Mouse (Mus musculus) E14TG2a.4 (cell line): ENCODE measurements around the gene Scnn1a.

ENCODE experiments used
- CTCF ChIP-seq: conservative IDR thresholded peaks from 2 replicates; pipeline ENCODE4 v1.5.1; 2014; ENCODE audit warnings: low read length
- NANOG ChIP-seq: IDR thresholded peaks from 2 replicates; pipeline ENCODE4 v1.6.1; 2014; ENCODE audit warnings: borderline replicate concordance, low read length, mixed read lengths
- POU5F1 ChIP-seq: IDR thresholded peaks from 2 replicates; pipeline ENCODE4 v1.6.1; 2014; ENCODE audit warnings: low read length, borderline replicate concordance

DNA sequence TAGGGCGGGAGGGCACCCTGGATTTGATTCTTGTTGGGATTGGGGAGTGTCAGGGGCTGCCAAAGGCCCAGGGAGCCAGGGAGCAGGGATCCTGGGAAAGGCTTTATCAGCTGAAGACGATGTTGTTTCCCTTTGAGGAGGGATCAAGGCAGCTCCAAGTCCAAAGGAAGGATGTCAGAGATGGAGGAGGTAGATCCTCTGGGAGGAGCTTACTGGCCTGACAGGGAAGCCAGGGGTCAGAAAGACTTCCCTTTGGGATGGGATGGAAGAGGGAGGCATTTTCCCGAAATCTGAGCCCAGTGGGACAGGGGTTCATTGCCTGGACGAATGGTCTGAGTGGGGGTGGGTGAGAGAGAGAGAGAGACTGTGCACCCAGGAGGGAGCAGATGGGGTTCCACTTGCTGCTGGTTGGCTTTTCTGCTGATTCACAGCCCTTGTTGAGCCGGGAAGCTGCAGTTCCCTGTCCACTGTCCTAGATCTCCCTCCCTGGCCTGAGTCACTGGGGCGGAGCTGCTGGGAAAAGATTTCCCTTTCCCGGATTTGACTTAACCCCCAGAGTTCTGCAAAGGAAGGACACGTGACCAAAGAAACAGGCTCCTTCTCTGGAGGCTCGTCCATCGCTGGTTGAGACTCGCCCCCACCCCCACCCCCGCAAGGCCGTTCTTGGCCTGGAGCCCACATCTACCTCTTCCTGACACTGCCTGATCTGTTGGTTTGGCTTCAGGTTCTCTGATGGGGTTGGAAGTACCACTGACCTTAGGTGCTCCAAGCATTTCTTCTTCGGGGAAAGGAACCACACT lies 34.1 kb downstream of the Scnn1a start:
- TF ChIP-seq CTCF (no peak), POU5F1 (no peak), NANOG (no peak)
